Mouse (Mus musculus): ENCODE measurements around the gene Vps52.
A peak's percentile ranks its signal among the peaks of the same experiment; 100 is the strongest.
"Not testable (repeated sequence)": the region's sequence is repeated elsewhere in the genome, so short reads cannot be mapped to it uniquely, and the experiment has no call there.

Gene Vps52

GRCm38 (mm10) chr17:33965846-33966550, 10.4 kb downstream of the Vps52 start:
- DNase-seq (ENCODE audit: low spot score in 2 of 2) = no peak

GRCm38 (mm10) chr17:33968489-33968888, 12.9 kb downstream of the Vps52 start:
- peak; percentile 56 to 69 for DNase-seq (ENCODE audit: low spot score in 2 of 2)

GRCm38 (mm10) chr17:33968927-33969326, 13.3 kb downstream of the Vps52 start:
- DNase-seq (ENCODE audit: low spot score in 2 of 2) = no peak

GRCm38 (mm10) chr17:33969394-33969793, 13.8 kb downstream of the Vps52 start:
- DNase-seq (ENCODE audit: low spot score in 2 of 2) = no peak

GRCm38 (mm10) chr17:33972691-33973090, 17.1 kb downstream of the Vps52 start:
- no peak for DNase-seq (ENCODE audit: low spot score in 2 of 2)

- no peak for DNase-seq (ENCODE audit: low spot score in 2 of 2)
These were observed 18.0 kb downstream of the Vps52 start for GRCm38 (mm10) chr17:33973572-33973971.

GRCm38 (mm10) chr17:33977861-33978557, 22.4 kb downstream of the Vps52 start:
- DNase-seq (ENCODE audit: low spot score in 2 of 2) = no peak

GRCm38 (mm10) chr17:33978631-33979031, 23.0 kb downstream of the Vps52 start:
- DNase-seq (ENCODE audit: low spot score in 2 of 2) = peak; percentile 59 to 73

- no peak for DNase-seq (ENCODE audit: low spot score in 2 of 2)
These were observed 24.0 kb downstream of the Vps52 start for GRCm38 (mm10) chr17:33979512-33980050.

GRCm38 (mm10) chr17:33980181-33981035, 24.8 kb downstream of the Vps52 start:
- DNase-seq (ENCODE audit: low spot score in 2 of 2) = no peak

- DNase-seq (ENCODE audit: low spot score in 2 of 2) = peak; percentile 69 to 71
These were observed 25.7 kb downstream of the Vps52 start for GRCm38 (mm10) chr17:33981192-33981909.

- peak; percentile 49 to 70 for DNase-seq (ENCODE audit: low spot score in 2 of 2)
These were observed 26.5 kb downstream of the Vps52 start for GRCm38 (mm10) chr17:33982136-33982535.

GRCm38 (mm10) chr17:33991788-33992664, 36.4 kb downstream of the Vps52 start:
- DNase-seq (ENCODE audit: low spot score in 2 of 2) = peak in 1 of 2 experiments; percentile 62

GRCm38 (mm10) chr17:33994959-33995358, 39.3 kb downstream of the Vps52 start:
- no peak for DNase-seq (ENCODE audit: low spot score in 2 of 2)

- DNase-seq (ENCODE audit: low spot score in 2 of 2) = no peak
These were observed 40.0 kb downstream of the Vps52 start for GRCm38 (mm10) chr17:33995651-33996050.

- DNase-seq (ENCODE audit: low spot score in 2 of 2) = not testable (repeated sequence)
These were observed 41.4 kb downstream of the Vps52 start for GRCm38 (mm10) chr17:33997025-33997424.

GRCm38 (mm10) chr17:33998697-33999096, 43.1 kb downstream of the Vps52 start:
- DNase-seq (ENCODE audit: low spot score in 2 of 2) = not testable (repeated sequence)

GRCm38 (mm10) chr17:33999341-34000149, 43.9 kb downstream of the Vps52 start:
- DNase-seq (ENCODE audit: low spot score in 2 of 2) = no peak

- peak; percentile 81 to 92 for DNase-seq (ENCODE audit: low spot score in 2 of 2)
These were observed 44.5 kb downstream of the Vps52 start, which contains the start of gene H2-K1 for GRCm38 (mm10) chr17:34000150-34000537. Gene H2-K1 (minus strand): TSS chr17:34000347.

Measured in spleen, postnatal 14 days (tissue).